Mouse (Mus musculus): ENCODE measurements around the gene Fgf3.

- no peak for TF ChIP-seq CTCF (IDR thresholded peaks at IDR 0.05; ENCODE audit: low read depth, low read length)
- no peak for TF ChIP-seq POLR2A (IDR thresholded peaks at IDR 0.05; ENCODE audit: extremely low read depth, insufficient read depth, low read length)
These were observed 25.3 kb downstream of the Fgf3 start for GRCm38 (mm10) chr7:144863196-144863595.
